Mouse (Mus musculus): ENCODE results near the gene Cr1l. TPM values are rescaled to one million over a fixed set of nuclear protein-coding genes. Genes with fewer than 3 reads are reported as not detected.

Cr1l gene
- 52.9 and 54.4 TPM in 2 replicates for polyA plus RNA-seq (2016; fragmentation: Nextera tagmentation; extraction: Ambion mirVana)

- peak within 1 kb of the TSS; percentile 68 for H3K4me3 ChIP-seq
- peak within 1 kb of the TSS; percentile 97 for H3K27ac ChIP-seq (ENCODE audit: poor library complexity, severe bottlenecking)
- no peaks in the 10 kb centered on the region for H3K27me3 ChIP-seq (replicated peaks)
- peak within 1 kb of the TSS; percentile 92 for H3K9ac ChIP-seq
- H3K36me3 ChIP-seq, result peaks cover 11% of the 10 kb centered on the region
- ATAC-seq (ENCODE audit: insufficient number of reproducible peaks, low FRiP score), result peak; percentile 99
- under 1% methylated on average over 31 of the region's 31 CpGs for WGBS
- no peaks in the 10 kb centered on the region for H3K9me3 ChIP-seq (replicated peaks)
- H3K4me2 ChIP-seq, result peak within 1 kb of the TSS; percentile 71
- H3K4me1 ChIP-seq (replicated peaks), result peaks cover 4% of the 10 kb centered on the region; the same call in 1 of the 2 replicates
Observed at GRCm38 (mm10) chr1:195130953-195131674, at the start of gene Cr1l. Gene Cr1l, minus strand, starts transcription at chr1:195131586.

GRCm38 (mm10) chr1:195175980-195176931, 44.9 kb upstream of the Cr1l start, which contains the start of gene Cr2:
Gene Cr2, minus strand, starts transcription at chr1:195176716.
- H3K4me1 ChIP-seq (replicated peaks), result no peaks in the 10 kb centered on the region
- H3K36me3 ChIP-seq, result no peaks in the 10 kb centered on the region
- 7% methylated on average over 20 of the region's 20 CpGs for WGBS
- H3K4me3 ChIP-seq, result peak within 1 kb of the TSS; percentile 35
- 0 out of 2 replicates have a peak within 1 kb of the TSS, but pooled peaks have one; percentile 28 for H3K9ac ChIP-seq
- no peak within 1 kb of the TSS for H3K27ac ChIP-seq (ENCODE audit: poor library complexity, severe bottlenecking)
- H3K9me3 ChIP-seq (replicated peaks), result no peaks in the 10 kb centered on the region
- ATAC-seq (ENCODE audit: insufficient number of reproducible peaks, low FRiP score), result peak; percentile 83
- H3K4me2 ChIP-seq, result peak within 1 kb of the TSS; percentile 65
- H3K27me3 ChIP-seq (replicated peaks), result no peaks in the 10 kb centered on the region

GRCm38 (mm10) chr1:195164996-195165755, 33.8 kb upstream of the Cr1l start:
- H3K9ac ChIP-seq, result no peak overlapping the region
- no peaks in the 10 kb centered on the region for H3K36me3 ChIP-seq
- ATAC-seq (ENCODE audit: insufficient number of reproducible peaks, low FRiP score), result no peak
- no peak overlapping the region for H3K4me3 ChIP-seq
- WGBS, result 79% methylated on average over 9 of the region's 9 CpGs
- no peak overlapping the region for H3K27ac ChIP-seq (ENCODE audit: poor library complexity, severe bottlenecking)
- no peaks in the 10 kb centered on the region for H3K9me3 ChIP-seq (replicated peaks)
- H3K27me3 ChIP-seq (replicated peaks), result no peaks in the 10 kb centered on the region
- no peaks in the 10 kb centered on the region for H3K4me1 ChIP-seq (replicated peaks)
- no peak overlapping the region for H3K4me2 ChIP-seq

GRCm38 (mm10) chr1:195132070-195132469, 684 bp upstream of the Cr1l start:
- 49% methylated on average over 3 of the region's 3 CpGs for WGBS
- Histone ChIP-seq H3K36me3 (peaks cover 10% of the 10 kb centered on the region), H3K9me3 (replicated peaks) (no peaks in the 10 kb centered on the region), H3K9ac (no peak overlapping the region), H3K4me1 (replicated peaks) (peaks cover 4% of the 10 kb centered on the region; the same call in 1 of the 2 replicates), H3K27ac (ENCODE audit: poor library complexity, severe bottlenecking) (no peak overlapping the region), H3K4me2 (no peak overlapping the region), H3K27me3 (replicated peaks) (no peaks in the 10 kb centered on the region), H3K4me3 (peak overlapping the region; percentile 68; the same call in 1 of the 2 replicates)
- no peak for ATAC-seq (ENCODE audit: insufficient number of reproducible peaks, low FRiP score)

- H3K36me3 ChIP-seq, result peaks cover 11% of the 10 kb centered on the region
- H3K27me3 ChIP-seq (replicated peaks), result no peaks in the 10 kb centered on the region
- ATAC-seq (ENCODE audit: insufficient number of reproducible peaks, low FRiP score), result no peak
- WGBS, result 27% methylated on average over 4 of the region's 4 CpGs
- H3K9me3 ChIP-seq (replicated peaks), result no peaks in the 10 kb centered on the region
- peak overlapping the region; percentile 71 for H3K4me2 ChIP-seq
- peak overlapping the region; percentile 97 for H3K27ac ChIP-seq (ENCODE audit: poor library complexity, severe bottlenecking)
- H3K4me1 ChIP-seq (replicated peaks), result peaks cover 4% of the 10 kb centered on the region; the same call in 1 of the 2 replicates
- H3K9ac ChIP-seq, result 0 out of 2 replicates have a peak overlapping the region, but pooled peaks have one; percentile 92
- peak overlapping the region; percentile 68 for H3K4me3 ChIP-seq
Observed at GRCm38 (mm10) chr1:195131675-195132015, 259 bp upstream of the Cr1l start.

GRCm38 (mm10) chr1:195130479-195130878, 907 bp downstream of the Cr1l start:
- no peak for ATAC-seq (ENCODE audit: insufficient number of reproducible peaks, low FRiP score)
- Histone ChIP-seq H3K27ac (ENCODE audit: poor library complexity, severe bottlenecking) (peak overlapping the region; percentile 97; the same call in 1 of the 2 replicates), H3K9me3 (replicated peaks) (no peaks in the 10 kb centered on the region), H3K4me3 (peak overlapping the region; percentile 68), H3K27me3 (replicated peaks) (no peaks in the 10 kb centered on the region), H3K4me1 (replicated peaks) (peaks cover 4% of the 10 kb centered on the region; the same call in 1 of the 2 replicates), H3K9ac (peak overlapping the region; percentile 92), H3K36me3 (peaks cover 14% of the 10 kb centered on the region), H3K4me2 (peak overlapping the region; percentile 71)
- WGBS, result 11% methylated on average over 2 of the region's 2 CpGs

GRCm38 (mm10) chr1:195129867-195130266, 1.5 kb downstream of the Cr1l start:
- 81% methylated on average over 1 of the region's 1 CpGs for WGBS
- no peak overlapping the region for H3K4me3 ChIP-seq

GRCm38 (mm10) chr1:195114414-195114813, 17.0 kb downstream of the Cr1l start:
- H3K4me1 ChIP-seq (replicated peaks), result no peaks in the 10 kb centered on the region
- no peak overlapping the region for H3K4me3 ChIP-seq
- H3K9ac ChIP-seq, result no peak overlapping the region
- no peaks in the 10 kb centered on the region for H3K27me3 ChIP-seq (replicated peaks)
- no peaks in the 10 kb centered on the region for H3K9me3 ChIP-seq (replicated peaks)
- H3K4me2 ChIP-seq, result no peak overlapping the region
- ATAC-seq (ENCODE audit: insufficient number of reproducible peaks, low FRiP score), result no peak; the same call in 1 of the 2 replicates
- H3K27ac ChIP-seq (ENCODE audit: poor library complexity, severe bottlenecking), result no peak overlapping the region
- H3K36me3 ChIP-seq, result peaks cover 46% of the 10 kb centered on the region
- WGBS, result 88% methylated on average over 1 of the region's 1 CpGs

More at GRCm38 (mm10) chr1:195129867-195130266, 1.5 kb downstream of the Cr1l start:
- peak overlapping the region; percentile 47 for H3K4me2 ChIP-seq
- H3K27ac ChIP-seq (ENCODE audit: poor library complexity, severe bottlenecking), result no peak overlapping the region
- no peaks in the 10 kb centered on the region for H3K9me3 ChIP-seq (replicated peaks)
- no peak overlapping the region for H3K9ac ChIP-seq
- no peaks in the 10 kb centered on the region for H3K27me3 ChIP-seq (replicated peaks)
- peaks cover 4% of the 10 kb centered on the region; the same call in 1 of the 2 replicates for H3K4me1 ChIP-seq (replicated peaks)
- peaks cover 18% of the 10 kb centered on the region for H3K36me3 ChIP-seq
- ATAC-seq (ENCODE audit: insufficient number of reproducible peaks, low FRiP score), result no peak

GRCm38 (mm10) chr1:195113621-195114020, 17.8 kb downstream of the Cr1l start:
- peaks cover 46% of the 10 kb centered on the region for H3K36me3 ChIP-seq
- WGBS, result 86% methylated on average over 4 of the region's 4 CpGs
- no peak; the same call in 1 of the 2 replicates for ATAC-seq (ENCODE audit: insufficient number of reproducible peaks, low FRiP score)

GRCm38 (mm10) chr1:195100693-195101092, 30.7 kb downstream of the Cr1l start:
- Histone ChIP-seq H3K9me3 (replicated peaks) (no peaks in the 10 kb centered on the region), H3K27me3 (replicated peaks) (no peaks in the 10 kb centered on the region), H3K27ac (ENCODE audit: poor library complexity, severe bottlenecking) (no peak overlapping the region), H3K9ac (no peak overlapping the region), H3K4me1 (replicated peaks) (peaks cover 6% of the 10 kb centered on the region; the same call in 1 of the 2 replicates), H3K4me3 (no peak overlapping the region), H3K4me2 (no peak overlapping the region), H3K36me3 (peaks cover 53% of the 10 kb centered on the region)
- 0 out of 2 replicates have a peak, but pooled peaks have one; percentile 29 for ATAC-seq (ENCODE audit: insufficient number of reproducible peaks, low FRiP score)
- WGBS, result 9% methylated on average over 4 of the region's 4 CpGs

More at GRCm38 (mm10) chr1:195113621-195114020, 17.8 kb downstream of the Cr1l start:
- Histone ChIP-seq H3K4me2 (no peak overlapping the region), H3K4me1 (replicated peaks) (no peaks in the 10 kb centered on the region), H3K9ac (no peak overlapping the region), H3K27me3 (replicated peaks) (no peaks in the 10 kb centered on the region), H3K27ac (ENCODE audit: poor library complexity, severe bottlenecking) (no peak overlapping the region), H3K4me3 (no peak overlapping the region), H3K9me3 (replicated peaks) (no peaks in the 10 kb centered on the region)

All from heart, embryonic 12.5 days (tissue).